Mouse (Mus musculus): Measurements from ENCODE around the gene Ttc7b. TPM values are rescaled to one million over a fixed set of nuclear protein-coding genes. Genes with fewer than 3 reads are reported as not detected.

The Ttc7b gene
- polyA plus RNA-seq, 1 experiment from 2014 or later, result 6.3 TPM

DNA sequence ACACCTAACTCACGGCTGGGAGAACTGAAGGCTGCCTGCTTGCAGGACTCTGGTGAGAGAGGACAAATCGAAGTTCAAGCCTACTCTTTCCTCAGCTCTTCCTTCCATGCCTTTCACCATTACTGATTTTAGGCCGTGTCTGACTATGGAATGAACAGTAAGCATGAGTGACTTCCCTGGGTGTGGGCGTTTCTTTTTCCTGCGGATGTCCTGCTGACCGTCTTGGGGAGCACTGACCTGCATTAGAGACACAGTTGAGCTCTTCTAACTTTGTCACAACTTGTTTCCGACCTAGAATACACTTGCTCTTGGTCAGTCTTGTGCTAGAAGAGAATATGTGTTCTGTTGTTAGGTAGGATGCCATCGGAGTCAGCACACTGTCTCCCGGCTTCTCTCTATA, 50.3 kb downstream of the Ttc7b start:
- Histone ChIP-seq H3K4me3 (replicated peaks) (no peak overlapping the region), H3K36me3 (peaks cover 21% of the 10 kb centered on the region), H3K27me3 (no peaks in the 10 kb centered on the region), H3K4me2 (replicated peaks) (no peak overlapping the region), H3K4me1 (replicated peaks) (peaks cover 5% of the 10 kb centered on the region; the same call in 1 of the 2 replicates), H3K27ac (no peak overlapping the region), H3K9me3 (no peaks in the 10 kb centered on the region), H3K9ac (replicated peaks) (no peak overlapping the region)
- no peak for ATAC-seq
- 88% methylated on average over 9 of the region's 9 CpGs for WGBS

DNA sequence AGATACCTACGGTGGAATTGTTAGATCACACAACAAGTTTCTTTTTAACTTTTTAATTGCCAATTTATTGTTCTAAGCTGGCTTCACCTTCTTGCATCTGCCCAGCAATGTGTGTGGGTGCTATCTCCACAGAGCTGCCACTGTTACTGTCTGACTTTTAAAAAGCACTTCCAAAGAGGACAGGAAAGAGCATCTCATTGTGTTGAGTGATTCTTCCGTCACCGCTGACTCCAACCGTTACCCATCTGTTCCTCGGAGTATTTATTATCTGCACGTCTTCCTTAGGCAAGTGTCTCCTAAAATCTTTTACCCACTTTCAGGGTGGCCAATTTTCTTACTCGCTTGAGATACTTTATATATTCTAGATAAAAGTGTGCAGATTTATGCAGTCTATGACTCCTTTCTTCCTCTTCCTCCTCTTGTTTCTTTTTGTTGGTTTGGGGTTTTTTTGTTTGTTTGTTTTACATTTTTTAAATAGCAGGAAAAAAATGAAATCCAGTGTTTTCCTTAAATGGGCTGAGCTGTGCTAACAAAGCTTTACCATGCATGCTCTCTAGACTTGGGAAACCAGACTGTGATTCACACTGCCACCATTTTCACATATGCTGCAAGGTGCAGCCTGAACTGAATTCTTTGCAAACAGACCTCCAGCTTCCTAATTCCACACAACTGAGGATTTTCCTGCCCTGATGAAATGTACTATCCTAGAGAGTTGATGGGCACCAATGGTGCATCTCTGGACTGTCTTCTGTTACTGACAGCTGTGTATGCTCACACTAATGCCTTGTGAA, 50.9 kb downstream of the Ttc7b start:
- Histone ChIP-seq H3K9me3 (no peaks in the 10 kb centered on the region), H3K4me1 (replicated peaks) (peaks cover 5% of the 10 kb centered on the region; the same call in 1 of the 2 replicates), H3K36me3 (peaks cover 18% of the 10 kb centered on the region), H3K27ac (no peak overlapping the region), H3K4me2 (replicated peaks) (no peak overlapping the region), H3K9ac (replicated peaks) (no peak overlapping the region), H3K4me3 (replicated peaks) (no peak overlapping the region), H3K27me3 (no peaks in the 10 kb centered on the region)
- WGBS, result 84% methylated on average over 7 of the region's 7 CpGs
- ATAC-seq, result no peak

DNA sequence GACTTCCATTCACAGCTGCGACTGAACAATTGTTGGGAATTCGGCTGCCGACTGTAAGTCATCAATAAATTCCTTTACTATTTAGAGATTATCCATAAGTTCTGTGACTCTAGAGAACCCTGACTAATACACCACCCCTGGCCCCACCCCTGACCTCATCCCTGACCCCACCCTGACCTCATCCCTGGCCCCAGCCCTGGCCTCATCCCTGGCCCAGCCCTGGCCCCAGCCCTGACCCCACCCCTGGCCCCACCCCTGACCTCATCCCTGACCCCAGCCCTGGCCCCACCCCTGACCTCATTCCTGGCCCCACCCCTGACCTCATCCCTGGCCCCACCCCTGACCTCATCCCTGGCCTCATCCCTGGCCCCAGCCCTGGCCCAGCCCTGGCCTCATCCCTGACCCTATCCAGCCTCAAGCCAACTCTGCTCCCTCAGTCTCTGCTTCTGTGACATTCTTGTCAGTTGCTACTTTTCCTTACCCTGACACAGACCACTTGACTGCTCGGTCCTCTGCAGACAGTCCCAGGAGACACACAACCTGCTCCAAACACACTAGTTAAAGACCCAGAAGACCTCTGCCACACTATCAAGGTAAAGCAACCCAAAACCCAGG, 55.4 kb downstream of the Ttc7b start:
- H3K4me2 ChIP-seq (replicated peaks), result no peak overlapping the region
- H3K4me3 ChIP-seq (replicated peaks), result no peak overlapping the region
- H3K9me3 ChIP-seq, result no peaks in the 10 kb centered on the region
- peaks cover 5% of the 10 kb centered on the region; the same call in 1 of the 2 replicates for H3K4me1 ChIP-seq (replicated peaks)
- 96% methylated on average over 3 of the region's 4 CpGs for WGBS
- peaks cover 13% of the 10 kb centered on the region for H3K36me3 ChIP-seq
- no peaks in the 10 kb centered on the region for H3K27me3 ChIP-seq
- ATAC-seq, result no peak
- H3K27ac ChIP-seq, result no peak overlapping the region
- H3K9ac ChIP-seq (replicated peaks), result no peak overlapping the region

DNA sequence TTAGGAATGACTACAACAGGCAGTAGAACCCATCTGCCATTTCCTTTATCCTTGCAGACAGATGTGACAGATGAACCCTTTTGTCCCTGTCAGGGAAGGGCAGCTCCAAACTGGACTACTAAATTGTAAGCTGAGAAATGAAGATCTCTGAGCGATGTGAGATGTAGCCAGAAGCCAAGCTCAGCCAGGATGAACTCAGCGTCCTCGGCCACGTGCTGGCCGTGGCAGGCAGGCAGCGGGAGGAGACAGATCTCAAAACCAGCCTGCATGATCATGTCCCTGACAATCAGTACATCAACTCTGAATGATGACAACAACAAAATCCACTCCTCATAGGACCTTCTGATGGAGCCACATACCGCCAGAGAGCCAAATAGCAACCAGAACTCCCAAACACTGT, 62.9 kb downstream of the Ttc7b start:
- H3K27me3 ChIP-seq, result no peaks in the 10 kb centered on the region
- WGBS, result 95% methylated on average over 7 of the region's 7 CpGs
- no peak overlapping the region for H3K4me3 ChIP-seq (replicated peaks)
- no peak overlapping the region for H3K9ac ChIP-seq (replicated peaks)
- H3K36me3 ChIP-seq, result peaks cover 10% of the 10 kb centered on the region
- H3K4me1 ChIP-seq (replicated peaks), result no peaks in the 10 kb centered on the region
- no peak overlapping the region for H3K27ac ChIP-seq
- no peak for ATAC-seq
- no peak overlapping the region for H3K4me2 ChIP-seq (replicated peaks)
- H3K9me3 ChIP-seq, result no peaks in the 10 kb centered on the region

DNA sequence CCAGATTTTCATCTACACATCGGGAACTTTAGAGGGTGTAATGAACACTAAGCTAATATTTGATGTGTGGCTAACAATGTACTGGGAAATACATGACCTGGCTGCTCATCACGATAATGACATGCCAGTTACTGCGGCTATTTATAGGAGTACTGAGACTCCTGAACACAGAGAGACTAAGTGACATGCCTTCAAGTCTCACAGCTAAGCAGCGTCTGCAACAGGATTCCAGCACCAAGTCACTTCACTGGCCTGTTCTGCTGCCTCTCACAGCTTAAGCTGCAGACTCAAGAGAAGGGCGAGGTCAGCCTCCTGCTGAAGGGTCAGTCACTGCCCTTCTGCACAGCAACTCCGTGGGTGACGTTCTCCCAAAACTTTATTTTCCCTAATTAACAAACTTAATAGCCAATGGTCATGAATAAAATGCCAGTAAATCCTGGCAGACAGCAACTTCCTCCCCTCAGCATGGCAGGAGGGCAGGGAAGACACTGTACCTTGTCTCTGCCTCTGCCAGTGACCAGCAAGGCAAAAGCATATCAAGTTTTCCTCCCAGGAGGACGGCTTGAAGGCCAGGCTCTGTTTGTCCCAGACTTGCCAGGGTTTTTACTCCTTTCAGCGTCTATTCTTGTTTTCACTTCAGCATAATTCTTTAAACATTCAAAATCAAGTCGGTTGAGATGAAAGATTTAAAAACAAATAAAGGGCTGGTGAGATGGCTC, 64.2 kb downstream of the Ttc7b start:
- no peak for ATAC-seq
- Histone ChIP-seq H3K9me3 (no peaks in the 10 kb centered on the region), H3K36me3 (peaks cover 10% of the 10 kb centered on the region), H3K27me3 (no peaks in the 10 kb centered on the region), H3K4me1 (replicated peaks) (no peaks in the 10 kb centered on the region), H3K9ac (replicated peaks) (no peak overlapping the region), H3K27ac (no peak overlapping the region), H3K4me3 (replicated peaks) (no peak overlapping the region), H3K4me2 (replicated peaks) (no peak overlapping the region)
- WGBS, result 73% methylated on average over 10 of the region's 10 CpGs

DNA sequence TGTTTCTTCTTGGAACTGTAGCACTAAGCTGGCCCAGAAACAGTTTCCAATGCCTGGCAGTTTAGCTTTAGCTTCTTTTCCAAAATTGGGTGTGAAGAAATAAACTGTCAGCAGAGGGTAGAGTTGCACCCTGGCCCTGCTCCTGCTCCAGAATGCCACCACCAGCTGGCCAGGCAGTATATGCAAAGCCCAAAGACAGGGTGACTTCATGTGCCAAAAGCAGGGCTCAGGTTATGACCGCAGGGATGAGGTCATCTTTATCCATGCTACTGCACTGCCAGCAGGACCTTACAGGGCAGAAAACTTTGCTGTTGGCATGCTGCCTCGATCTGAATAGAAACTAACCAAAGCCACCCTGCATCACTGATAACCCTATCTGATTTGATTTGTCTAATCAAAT, 65.2 kb downstream of the Ttc7b start:
- Histone ChIP-seq H3K4me1 (replicated peaks) (no peaks in the 10 kb centered on the region), H3K9me3 (no peaks in the 10 kb centered on the region), H3K9ac (replicated peaks) (no peak overlapping the region), H3K4me2 (replicated peaks) (no peak overlapping the region), H3K27ac (no peak overlapping the region), H3K27me3 (no peaks in the 10 kb centered on the region), H3K36me3 (peaks cover 10% of the 10 kb centered on the region), H3K4me3 (replicated peaks) (no peak overlapping the region)
- WGBS, result 91% methylated on average over 2 of the region's 2 CpGs
- no peak for ATAC-seq

DNA sequence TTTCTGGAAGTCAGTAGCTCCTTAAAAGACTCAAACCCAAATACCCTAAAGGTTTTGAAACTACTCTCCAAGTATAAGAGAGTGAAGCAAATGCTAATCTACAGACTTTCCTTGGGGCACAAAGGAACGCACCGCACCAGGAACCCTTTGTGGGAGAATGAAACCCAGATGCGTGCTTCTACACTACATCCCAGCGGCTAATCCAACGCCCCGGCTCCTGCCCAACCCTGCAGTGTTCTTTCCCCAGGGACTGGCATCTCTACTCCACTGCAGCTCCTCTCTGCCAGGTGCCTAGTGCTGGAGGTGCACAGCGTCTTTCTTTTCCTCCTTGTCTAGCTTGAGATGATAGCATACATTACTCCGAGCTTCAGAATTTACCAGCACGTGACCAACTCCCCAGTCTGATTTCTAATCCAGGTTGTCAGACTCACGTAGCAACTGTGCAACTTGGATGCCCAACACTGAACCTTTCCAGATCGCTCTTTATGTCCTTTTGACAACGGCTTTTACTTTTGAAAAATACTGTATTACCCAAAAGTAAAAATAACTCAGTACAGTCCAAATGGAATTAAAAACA, 72.8 kb downstream of the Ttc7b start:
- WGBS, result 64% methylated on average over 12 of the region's 12 CpGs
- peak overlapping the region; percentile 14; the same call in 1 of the 2 replicates for H3K27ac ChIP-seq
- H3K4me1 ChIP-seq (replicated peaks), result peaks cover 4% of the 10 kb centered on the region; the same call in 1 of the 2 replicates

DNA sequence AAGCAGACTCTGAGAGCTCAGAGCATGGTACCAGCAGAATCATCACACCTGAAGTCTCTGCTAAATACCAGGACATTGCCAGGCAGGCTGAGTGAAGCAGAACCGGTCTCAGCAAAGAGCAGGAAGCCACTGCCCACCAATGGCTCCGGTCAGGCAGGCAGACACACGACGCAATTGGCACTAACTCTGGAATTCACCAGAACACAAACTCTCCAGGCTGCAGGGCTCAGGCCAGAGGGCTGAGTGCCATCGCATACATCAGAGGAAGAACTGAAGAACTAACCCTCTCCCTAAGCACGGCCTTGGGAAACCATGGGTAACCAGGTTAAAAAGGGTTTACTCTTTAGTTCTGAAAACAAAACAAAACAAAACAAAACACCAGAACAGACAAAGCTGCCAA, 73.5 kb downstream of the Ttc7b start:
- WGBS, result 86% methylated on average over 6 of the region's 6 CpGs
- no peaks in the 10 kb centered on the region for H3K27me3 ChIP-seq
- H3K9me3 ChIP-seq, result no peaks in the 10 kb centered on the region
- H3K9ac ChIP-seq (replicated peaks), result no peak overlapping the region
- no peak overlapping the region for H3K4me3 ChIP-seq (replicated peaks)
- H3K4me2 ChIP-seq (replicated peaks), result no peak overlapping the region
- no peak overlapping the region for H3K27ac ChIP-seq
- peaks cover 1% of the 10 kb centered on the region; the same call in 1 of the 2 replicates for H3K36me3 ChIP-seq
- H3K4me1 ChIP-seq (replicated peaks), result peaks cover 4% of the 10 kb centered on the region; the same call in 1 of the 2 replicates
- ATAC-seq, result no peak

More for the DNA sequence above, 72.8 kb downstream of the Ttc7b start:
- peak overlapping the region; percentile 32; the same call in 1 of the 2 replicates for H3K9ac ChIP-seq (replicated peaks)
- no peaks in the 10 kb centered on the region for H3K36me3 ChIP-seq
- H3K9me3 ChIP-seq, result no peaks in the 10 kb centered on the region
- H3K4me2 ChIP-seq (replicated peaks), result no peak overlapping the region
- no peak for ATAC-seq
- H3K4me3 ChIP-seq (replicated peaks), result no peak overlapping the region
- no peaks in the 10 kb centered on the region for H3K27me3 ChIP-seq

DNA sequence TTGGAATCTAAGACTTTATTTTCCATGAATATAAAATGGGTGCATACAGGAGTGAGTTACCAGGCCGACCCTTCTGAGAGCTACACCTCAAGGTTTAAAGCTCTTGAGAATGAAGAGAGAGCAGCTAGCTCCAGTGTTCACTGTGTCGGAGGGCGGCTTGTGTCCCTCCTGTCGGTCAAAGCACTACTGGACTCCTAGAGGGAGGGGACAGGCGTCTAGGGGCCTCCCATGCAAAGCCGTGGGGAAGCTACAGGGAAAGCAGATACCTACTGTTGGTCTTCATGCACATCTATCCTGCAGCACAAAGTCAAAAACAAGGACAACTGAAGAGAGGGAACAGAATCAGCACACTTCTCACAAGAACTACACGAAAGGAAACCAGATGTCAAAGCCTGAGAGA, 74.9 kb downstream of the Ttc7b start:
- 95% methylated on average over 7 of the region's 7 CpGs for WGBS
- H3K4me1 ChIP-seq (replicated peaks), result peaks cover 4% of the 10 kb centered on the region; the same call in 1 of the 2 replicates
- peaks cover 4% of the 10 kb centered on the region; the same call in 1 of the 2 replicates for H3K36me3 ChIP-seq
- no peak overlapping the region for H3K9ac ChIP-seq (replicated peaks)
- no peak overlapping the region for H3K27ac ChIP-seq
- H3K4me2 ChIP-seq (replicated peaks), result no peak overlapping the region
- H3K4me3 ChIP-seq (replicated peaks), result no peak overlapping the region
- H3K27me3 ChIP-seq, result no peaks in the 10 kb centered on the region
- no peaks in the 10 kb centered on the region for H3K9me3 ChIP-seq
- ATAC-seq, result no peak

DNA sequence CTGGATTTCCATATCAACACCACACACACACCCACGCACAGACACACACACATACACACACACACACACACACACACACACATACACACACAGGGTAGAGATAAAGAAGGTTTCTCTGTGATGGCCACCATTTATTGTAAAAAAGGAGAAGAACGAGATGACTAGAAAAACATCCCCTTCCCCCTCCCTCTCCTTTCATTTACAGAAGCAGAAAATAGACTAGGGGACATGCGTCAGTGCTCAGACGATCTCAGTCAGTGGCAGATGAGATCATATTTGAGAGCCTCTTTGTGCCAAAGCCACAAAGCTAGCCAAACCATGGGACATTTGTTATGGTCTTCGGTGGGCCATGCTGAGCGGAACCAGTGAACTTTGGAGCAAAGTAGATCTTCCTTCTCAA, 75.4 kb downstream of the Ttc7b start:
- no peak overlapping the region for H3K4me3 ChIP-seq (replicated peaks)
- H3K27me3 ChIP-seq, result no peaks in the 10 kb centered on the region
- H3K9ac ChIP-seq (replicated peaks), result no peak overlapping the region
- no peak overlapping the region for H3K4me2 ChIP-seq (replicated peaks)
- H3K36me3 ChIP-seq, result peaks cover 4% of the 10 kb centered on the region; the same call in 1 of the 2 replicates
- H3K9me3 ChIP-seq, result no peaks in the 10 kb centered on the region
- 89% methylated on average over 6 of the region's 6 CpGs for WGBS
- ATAC-seq, result no peak
- H3K4me1 ChIP-seq (replicated peaks), result peaks cover 4% of the 10 kb centered on the region; the same call in 1 of the 2 replicates
- H3K27ac ChIP-seq, result no peak overlapping the region

DNA sequence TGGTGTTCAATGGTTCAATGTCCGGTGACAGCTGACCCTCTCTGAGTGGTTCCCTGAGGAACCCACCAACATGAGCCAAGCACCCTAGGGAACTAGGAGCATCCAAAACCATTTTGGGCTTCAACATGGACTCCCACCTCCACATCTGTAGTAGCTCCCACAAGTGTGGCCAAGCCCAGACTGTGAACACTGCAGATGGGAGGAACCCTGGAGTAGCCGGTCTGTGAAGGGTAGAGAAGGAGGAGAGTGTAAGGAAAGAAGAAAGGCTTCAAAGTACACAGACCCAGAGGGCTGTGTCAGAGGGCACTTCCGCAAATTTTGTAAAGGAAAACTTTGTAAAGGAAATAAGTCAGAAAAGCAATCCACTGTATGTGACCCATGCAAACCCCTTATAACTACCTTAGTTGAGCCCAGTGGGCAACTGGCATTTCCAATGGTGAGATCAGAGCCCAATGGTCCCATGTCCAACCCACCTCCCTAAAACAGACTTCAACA, 75.9 kb downstream of the Ttc7b start:
- WGBS, result 92% methylated on average over 3 of the region's 3 CpGs
- no peak overlapping the region for H3K4me3 ChIP-seq (replicated peaks)
- H3K27me3 ChIP-seq, result no peaks in the 10 kb centered on the region
- H3K4me2 ChIP-seq (replicated peaks), result no peak overlapping the region
- peaks cover 4% of the 10 kb centered on the region; the same call in 1 of the 2 replicates for H3K4me1 ChIP-seq (replicated peaks)
- no peak overlapping the region for H3K27ac ChIP-seq
- no peak overlapping the region for H3K9ac ChIP-seq (replicated peaks)
- no peaks in the 10 kb centered on the region for H3K9me3 ChIP-seq
- ATAC-seq, result no peak
- peaks cover 4% of the 10 kb centered on the region; the same call in 1 of the 2 replicates for H3K36me3 ChIP-seq
